Mouse (Mus musculus): Measurements from ENCODE around the gene Gdpgp1.
A peak's percentile ranks its signal among the peaks of the same experiment; 100 is the strongest.

Gdpgp1 gene

DNA sequence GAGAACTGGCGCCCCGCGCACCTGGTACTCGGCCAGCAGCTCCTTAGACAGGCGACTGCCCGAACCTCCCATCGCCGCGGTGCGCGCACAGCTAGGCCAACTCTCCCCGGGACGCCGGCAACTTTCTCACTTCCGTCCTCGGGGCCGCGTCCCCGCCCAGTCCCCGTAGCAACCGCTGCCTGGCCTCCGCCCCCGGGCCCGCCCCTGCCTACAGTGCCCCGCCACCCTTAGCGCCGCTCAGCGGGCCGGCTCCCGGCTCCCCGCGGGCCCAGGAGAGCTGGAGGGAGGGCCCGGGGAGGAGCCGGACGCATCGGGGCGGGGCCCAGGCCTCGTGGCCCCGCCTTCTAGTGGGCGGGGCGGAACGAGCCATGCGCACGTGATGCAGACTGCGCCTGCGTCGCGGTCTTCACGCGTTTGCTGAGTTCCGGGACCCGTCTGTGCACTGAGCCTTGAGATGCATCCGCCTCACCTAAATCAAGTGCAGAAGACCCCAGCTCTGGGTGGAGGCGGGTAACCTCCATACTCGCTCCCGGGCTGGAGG, at the start of gene Gdpgp1, which contains the start of gene Cib1:
Gene Gdpgp1 (plus strand): TSS at position 377 of the 541 bp plus-strand sequence.
Gene Cib1 (minus strand): TSS at position 325 of the 541 bp plus-strand sequence.
- peak; percentile 97 for DNase-seq (ENCODE audit: low spot score)

DNA sequence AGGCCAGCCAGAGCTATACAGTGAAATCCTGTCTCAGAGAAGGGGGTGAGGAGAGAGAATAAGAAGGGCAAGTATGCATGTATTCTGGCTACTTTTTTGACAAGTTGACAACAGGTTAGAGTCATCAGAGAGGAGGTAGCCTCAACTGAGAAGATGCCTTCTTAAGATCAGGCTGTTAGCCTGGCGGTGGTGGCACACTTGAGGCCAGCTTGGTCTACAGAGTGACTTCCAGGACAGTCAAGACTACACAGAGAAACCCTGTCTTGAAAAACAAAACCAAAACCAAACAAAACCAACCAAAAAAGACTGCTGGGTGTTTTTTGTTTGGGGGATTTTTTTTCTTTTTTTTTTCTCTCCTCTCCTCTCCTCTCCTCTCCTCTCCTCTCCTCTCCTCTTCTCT, 49.2 kb upstream of the Gdpgp1 start:
- no peak for DNase-seq (ENCODE audit: low spot score)

DNA sequence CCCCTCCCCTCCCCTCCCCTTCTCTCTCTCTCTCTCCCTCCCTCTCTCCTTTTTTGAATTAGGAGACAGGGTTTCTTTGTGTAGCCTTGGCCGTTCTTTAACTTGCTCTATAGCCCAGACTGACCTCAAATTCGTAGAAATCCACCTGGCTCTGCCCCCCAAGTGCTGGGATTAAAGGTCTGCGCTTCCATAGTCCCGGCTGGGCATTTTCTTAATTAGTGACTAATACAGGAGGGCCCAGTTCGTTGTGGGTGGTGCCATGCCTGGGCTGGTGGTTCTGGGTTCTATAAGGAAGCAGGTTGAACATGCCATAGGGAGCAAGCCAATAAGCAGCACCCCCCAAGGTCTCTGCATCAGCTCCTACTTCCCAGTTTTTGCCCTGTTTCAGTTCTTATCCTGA, 48.7 kb upstream of the Gdpgp1 start:
- no peak for DNase-seq (ENCODE audit: low spot score)

DNA sequence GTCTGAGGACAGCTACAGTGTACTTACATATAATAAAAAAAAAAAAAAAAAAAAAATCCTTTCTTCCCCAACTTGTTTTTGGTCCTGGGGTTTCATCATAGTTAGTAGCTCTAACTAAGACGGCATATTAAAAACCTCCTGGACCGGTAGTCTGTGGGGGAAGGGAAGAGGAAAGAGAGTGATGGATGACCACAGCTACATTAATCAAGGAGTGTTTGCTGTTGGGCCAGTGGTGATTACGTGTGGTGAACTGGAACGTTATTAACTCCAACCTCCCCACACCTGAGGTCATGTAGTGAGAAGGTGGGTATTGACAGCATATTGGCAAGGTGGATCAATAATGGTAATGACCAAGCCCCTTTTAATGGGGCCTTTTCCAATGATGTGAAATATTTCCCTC, 48.1 kb upstream of the Gdpgp1 start:
- DNase-seq (ENCODE audit: low spot score): no peak

DNA sequence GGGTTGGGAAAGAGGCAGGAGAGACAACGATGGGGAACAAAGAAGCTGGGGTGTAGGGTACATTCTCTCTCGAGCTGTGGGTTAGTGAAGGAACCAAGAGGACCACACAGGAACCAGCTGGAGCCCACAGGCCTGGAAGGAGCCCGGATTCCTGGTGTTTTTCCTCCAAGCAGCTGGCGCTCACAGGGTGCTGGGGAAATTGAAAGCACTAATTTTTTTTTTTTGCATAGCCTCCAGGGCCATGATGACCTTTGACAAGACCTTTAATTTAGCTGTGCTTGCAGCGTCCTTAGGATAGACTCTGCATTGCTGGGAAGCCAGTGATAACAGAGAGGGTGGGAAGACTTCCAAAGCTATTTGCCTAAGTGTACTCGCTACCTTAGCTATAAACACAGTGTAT, 47.7 kb upstream of the Gdpgp1 start:
- no peak for DNase-seq (ENCODE audit: low spot score)

DNA sequence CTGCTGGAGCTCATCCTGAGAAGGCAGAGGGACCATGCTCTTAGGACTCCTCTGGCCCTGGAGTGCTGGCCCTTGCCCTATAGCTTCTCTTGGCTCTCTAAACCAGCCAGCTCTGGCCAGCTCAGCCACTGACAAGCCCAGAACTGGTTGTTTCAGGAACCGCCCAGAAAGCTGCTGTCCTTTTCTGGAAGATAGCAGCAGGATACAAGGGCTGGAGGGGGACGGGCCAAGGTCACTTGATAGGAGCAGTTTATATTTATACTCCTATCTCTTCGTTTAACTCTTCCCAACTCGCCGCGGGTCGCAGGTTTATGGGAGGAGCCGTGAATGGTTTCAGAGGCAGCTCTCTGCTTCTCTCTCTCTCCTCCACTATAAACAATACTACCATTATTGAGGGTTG, 46.6 kb upstream of the Gdpgp1 start:
- no peak for DNase-seq (ENCODE audit: low spot score)

DNA sequence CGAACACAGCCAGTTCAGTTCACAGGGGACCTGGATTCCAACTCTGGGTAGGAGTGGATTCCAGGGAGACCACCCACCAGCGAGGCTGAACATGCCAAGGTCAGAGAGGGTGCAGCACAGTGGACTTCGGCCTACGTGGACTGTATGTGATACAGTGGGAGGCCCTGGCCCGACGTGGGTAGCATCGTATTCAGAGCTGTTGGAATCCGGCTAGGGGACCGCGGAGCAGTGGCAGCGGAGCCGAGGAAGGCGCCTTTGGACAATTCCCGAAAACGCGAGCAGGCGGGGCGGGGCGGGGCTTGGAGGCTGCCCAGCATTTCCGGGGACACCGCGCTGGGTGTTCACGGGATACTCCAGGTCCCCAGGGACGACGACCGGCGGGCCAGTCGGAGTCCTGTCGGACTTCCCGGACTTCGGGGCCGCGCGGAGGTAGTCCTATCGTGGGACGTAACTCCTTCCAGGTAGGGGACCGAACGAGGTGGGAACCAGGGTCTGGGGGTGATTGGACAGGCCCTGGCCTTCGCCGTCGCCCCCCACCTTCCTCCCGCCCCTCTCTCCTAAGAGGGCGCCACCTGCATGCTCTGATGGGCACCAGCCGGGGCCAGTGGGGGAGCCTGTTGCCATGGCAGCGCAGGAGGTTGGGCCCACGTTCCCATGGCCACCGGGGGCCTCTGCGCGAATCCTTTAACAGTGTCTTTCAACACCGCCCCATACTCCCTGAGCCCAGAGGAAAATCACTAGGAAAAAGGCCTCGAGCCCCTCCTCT, 46.0 kb upstream of the Gdpgp1 start, which contains the start of gene Sema4b:
Gene Sema4b (plus strand): TSS at position 311 of the 766 bp plus-strand sequence.
- peak; percentile 93 for DNase-seq (ENCODE audit: low spot score)

DNA sequence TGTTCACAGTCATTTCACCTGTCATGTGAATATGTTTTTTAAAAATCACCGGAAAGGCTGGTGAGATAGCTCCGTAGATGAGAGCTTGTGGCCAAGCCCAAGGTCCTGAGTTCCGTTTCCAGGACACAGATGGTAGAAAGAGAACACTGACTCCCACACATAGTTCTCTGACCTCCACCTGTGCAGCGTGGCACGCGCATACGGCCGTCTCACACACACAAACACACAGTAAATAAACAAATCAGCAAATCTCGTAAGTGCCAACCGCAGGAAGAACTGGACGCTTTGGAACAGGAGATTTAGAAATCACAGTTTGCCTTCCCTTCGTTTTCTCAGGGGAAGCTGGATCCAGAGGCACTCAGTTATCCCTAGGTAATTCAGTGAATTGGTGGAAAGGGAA, 45.2 kb upstream of the Gdpgp1 start:
- no peak for DNase-seq (ENCODE audit: low spot score)

DNA sequence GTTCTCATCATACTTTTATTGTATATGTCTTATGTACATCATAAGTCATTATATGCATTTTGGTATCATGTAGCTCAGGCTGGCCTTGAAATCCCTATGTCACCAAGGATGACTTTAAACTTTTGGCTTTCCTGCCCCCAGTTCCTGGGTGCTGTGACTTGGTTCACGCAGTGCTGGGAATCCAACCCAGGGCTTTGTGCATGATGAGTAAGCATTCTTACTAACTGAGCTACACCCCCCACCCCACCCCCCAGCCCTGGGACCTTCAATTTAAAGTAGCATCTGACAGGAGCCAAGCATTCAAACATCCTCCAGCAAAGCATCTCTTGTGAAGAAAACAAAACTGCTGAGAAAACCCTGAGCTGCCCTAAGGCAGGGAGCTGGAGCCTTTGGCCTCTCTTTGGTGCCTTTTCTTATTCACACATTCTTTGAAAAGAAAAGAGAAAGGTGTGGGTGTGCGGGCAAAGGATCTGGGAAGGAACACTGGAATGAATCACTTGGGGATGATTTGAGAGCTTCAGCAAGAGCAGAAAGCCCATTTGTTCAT, 44.0 kb upstream of the Gdpgp1 start:
- no peak for DNase-seq (ENCODE audit: low spot score)

DNA sequence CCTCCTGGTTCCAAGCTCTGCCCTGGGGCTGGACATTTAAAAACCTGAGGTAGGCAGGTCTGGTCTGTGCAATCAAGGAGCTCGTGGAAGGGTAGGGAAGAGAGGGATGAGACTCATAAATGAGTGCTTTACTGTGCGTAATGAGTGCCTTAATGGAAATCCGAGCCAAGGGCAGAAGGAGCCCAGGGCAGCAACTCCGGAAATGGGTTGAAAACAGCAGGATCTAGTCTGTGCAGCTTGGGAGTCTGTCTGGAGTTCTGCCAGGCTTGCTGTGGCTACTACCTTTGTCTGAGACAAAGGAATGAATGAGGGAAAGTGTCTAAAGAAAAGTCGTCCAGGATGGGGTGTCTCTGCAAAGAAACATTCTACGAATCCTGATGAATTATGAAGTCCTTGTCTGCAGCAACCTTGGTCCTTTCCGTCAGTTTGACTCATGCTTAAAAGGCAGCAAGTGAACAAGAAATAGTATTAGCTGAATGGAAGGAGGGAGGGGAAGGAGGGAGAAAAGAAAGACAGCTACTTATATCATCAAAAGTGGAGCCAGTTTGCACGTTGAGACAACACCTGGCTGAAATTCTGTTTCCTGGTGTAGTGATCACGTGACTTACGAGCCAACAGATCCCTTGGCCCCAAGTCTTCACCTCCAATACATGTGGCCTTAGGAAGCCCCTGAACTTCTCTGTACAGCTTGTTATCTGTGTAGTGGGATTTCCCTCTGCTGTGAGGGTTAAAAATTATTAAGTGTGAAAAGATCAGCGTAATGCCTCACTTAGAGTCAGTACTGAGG, 43.3 kb upstream of the Gdpgp1 start:
- no peak for DNase-seq (ENCODE audit: low spot score)

DNA sequence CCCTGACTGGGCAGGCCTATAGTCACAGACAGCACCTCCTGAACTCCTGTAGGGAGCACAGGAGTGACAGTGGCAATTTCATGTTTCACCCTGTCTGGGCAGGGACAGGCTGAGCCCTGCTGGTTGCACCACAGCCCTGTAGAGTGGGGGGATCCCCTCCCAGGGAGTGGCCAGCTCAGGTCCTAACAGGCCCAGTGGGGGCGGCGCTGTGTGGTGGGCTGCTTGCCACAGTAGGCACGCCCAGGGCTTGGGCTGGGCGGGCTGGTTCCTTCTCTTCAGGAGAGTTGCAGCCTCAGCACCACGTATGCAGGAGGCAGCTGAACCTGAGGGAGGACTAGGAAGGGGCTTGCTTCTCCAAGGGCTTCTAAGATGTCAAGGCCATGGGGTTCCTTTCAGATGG, 41.2 kb upstream of the Gdpgp1 start:
- DNase-seq (ENCODE audit: low spot score): no peak

DNA sequence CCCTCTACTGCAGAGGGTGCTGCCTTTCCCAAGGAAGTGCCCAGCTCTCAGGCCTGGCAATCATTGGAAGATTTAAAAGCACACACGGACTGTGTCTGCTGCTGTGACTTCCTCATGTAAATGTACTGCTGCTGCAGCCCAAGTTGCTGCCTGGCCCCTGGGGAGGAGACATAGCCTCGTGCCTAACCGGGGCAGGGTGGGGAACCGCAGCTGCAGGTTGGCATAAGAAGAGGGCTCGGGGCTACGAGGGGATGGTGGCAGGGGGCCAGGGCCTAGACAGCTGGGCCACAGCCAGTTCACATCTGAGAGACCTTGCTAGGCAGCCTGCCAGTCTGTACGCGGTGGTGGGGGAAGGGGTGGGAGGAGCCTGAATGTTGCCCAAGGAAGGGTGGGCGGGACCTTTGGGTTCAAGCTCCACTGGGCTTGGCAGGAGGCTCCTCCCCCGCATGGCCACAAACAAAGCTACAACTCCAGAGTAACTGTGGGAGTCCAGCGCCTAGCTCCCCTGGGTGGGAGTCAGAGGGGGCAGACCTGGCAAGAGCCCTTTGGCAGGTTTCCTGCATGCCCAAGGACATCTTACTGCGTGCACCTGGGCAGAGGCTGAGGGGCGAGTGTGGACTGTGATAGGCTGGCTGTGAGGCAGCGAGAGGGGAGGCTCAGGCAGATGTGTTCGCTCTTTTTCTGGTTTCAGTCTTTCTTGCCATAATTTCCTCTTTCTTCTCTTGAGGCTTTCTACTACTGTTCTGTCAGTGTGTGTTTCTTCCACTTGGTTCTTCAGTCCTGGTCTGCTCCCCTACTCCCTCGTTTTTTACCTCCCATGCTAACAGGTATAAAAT, 40.2 kb upstream of the Gdpgp1 start:
- DNase-seq (ENCODE audit: low spot score): peak; percentile 84

DNA sequence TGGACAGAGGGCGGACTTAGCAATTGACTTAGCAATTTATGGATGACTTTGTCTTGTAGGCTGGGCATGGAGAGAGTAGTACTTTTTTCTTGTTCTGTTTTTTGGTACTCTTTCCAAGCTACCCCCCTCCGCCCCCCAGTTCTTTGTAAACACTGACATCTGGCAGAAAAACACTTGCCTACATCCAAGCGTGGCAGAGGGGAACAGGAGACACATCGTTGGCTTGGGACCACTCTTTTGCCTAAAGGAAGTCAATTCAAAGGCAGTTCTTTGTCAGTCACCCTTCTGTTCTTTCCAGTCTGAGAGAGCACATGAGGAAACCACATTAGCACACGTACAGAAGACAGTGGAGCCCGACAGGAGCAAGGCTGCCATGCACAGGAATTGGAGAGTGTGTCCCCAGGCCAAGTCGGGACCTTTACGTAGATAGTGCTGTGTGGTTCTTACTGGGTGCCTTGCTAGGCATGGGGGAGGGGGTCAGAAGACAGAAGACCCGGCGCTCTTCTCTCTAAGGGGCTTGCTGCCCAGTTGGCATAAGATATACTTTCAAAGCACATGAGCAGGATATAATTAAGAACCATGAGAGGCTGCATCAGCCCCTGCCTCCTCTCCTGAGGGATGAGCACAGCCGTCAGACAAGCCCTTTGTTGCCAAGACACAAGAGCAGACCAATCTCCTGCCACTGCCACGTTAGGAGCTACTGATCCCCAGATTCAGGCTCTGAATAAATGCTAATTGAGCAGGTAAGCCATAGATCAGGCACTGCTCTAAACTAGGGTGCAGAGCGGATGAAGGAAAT, 38.5 kb upstream of the Gdpgp1 start:
- no peak for DNase-seq (ENCODE audit: low spot score)

DNA sequence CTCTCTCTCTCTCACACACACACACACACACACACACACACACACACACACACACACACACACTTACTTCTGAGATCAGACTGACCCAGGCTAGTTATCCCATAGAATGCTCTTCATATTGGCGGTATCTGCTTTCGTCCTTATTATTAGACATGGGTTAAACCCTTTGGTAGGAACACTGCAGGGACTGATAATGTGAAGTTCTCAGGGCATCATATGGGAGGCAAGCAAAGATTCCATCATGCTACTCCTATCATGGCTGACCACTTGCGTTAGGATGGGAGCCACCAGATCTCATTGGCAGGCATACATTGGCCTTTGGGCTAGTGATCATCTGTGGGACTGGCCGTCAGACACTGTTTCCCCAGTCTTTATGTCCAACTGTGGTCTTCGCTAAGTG, 37.5 kb upstream of the Gdpgp1 start:
- DNase-seq (ENCODE audit: low spot score): no peak

DNA sequence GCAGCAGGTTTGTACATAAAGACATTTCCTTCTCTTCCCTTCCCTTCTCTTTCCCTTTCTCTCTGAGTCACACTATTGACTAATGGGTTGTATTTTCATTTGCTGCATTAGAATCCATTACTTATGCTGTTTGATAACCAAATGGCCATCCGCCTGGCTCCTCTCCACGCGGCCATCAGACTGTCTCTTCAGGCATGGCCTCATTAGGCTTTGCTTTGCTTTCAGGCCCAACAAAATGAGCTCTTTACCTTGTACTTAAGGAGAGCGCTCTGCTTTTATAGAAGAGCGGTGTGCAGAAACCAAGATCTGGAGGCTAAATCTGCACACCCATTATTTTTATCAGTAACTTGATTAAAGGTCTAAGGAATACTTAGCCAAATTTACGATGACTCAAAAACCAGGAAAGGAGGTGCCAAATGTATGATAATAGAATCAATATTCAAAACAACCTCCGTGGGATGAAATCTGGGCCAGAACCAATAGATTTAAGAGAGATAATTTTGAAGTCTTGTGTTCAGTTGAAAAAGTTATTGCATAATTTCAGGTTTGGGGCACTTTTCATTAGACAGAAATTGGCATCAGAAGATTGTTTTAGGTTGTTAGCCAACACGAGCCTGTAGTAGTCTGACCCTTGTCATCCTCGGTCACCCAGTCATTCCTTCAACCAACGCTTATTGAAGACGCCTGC, 36.9 kb upstream of the Gdpgp1 start:
- DNase-seq (ENCODE audit: low spot score): no peak

DNA sequence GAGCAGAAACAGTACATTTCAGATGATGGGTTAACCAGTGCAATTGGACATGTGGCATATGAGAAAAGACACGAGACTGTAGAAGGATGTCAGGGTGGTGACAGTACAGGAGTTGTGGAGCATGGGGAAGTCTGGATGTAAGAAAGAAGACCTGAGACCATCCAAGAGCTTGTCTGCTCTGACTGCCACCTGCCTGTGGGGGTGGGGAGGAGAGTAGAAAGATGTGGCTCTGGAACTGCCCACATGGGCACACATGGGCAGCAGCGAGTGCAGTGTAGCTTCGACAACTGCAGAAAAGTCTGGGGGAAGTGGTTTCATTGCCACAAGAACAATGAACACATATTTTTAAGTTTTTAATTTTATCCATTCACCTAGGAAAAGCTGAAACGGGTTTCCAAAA, 35.3 kb upstream of the Gdpgp1 start:
- DNase-seq (ENCODE audit: low spot score): no peak

DNA sequence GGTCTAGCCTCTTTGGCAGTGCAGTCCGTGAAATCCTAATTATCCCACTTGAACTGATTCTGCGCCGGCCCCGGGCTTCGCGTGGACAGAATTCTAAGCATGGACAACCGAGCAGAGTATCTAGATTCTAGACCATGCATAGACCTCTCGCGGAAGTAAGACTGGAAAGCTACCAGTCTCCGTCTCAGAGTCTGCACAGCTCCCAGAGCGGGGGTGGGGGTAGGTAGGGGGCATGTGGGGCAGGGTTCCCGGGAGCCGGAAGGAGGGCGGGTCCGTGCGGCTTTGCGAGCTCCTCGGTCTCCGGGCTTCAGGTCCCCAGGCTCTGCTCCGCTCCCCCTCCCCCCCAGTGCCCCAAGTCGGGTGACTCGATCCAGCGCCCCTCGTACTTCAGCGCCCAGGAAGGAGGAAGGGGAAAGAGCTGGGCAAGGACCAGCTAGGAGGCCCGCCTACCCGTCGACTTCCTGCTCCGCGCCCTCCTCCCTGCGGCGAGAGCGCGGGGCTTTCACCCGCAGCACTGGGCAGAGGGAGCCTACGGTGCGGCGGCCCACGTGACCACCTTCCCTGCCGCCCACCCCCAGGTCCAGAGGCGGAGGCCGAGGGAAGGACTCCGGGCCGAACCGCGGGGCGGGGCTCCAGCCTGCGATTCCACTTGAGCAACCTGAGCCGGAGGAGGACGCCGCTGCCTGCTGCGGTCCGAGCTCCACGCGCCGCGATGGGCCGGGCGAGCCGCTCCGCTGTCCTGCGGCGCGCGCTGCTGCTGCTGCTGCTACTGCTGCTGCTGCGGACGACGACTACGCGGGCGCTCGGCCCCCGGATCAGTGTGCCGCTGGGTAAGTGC, 34.5 kb upstream of the Gdpgp1 start:
- DNase-seq (ENCODE audit: low spot score): peak; percentile 77

DNA sequence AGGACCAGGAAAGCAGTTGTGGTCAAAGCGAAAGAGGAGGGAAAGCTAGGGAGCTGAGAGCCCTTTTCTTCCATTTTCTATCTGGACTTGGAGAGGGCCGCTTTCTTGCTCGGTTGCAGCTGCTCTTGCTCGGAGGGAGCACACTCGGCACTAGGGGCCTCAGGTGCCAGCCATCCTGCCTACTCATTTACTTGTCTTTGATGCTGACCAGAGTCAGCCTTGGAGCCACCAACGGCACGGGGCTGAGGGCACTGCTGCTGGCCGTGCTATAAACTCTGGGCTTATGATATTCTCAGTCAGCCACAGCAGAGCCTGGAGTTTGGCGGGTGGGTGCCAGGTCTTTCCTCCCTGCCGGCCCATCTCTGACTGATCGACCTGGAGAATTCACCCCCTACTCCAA, 33.8 kb upstream of the Gdpgp1 start:
- no peak for DNase-seq (ENCODE audit: low spot score)

DNA sequence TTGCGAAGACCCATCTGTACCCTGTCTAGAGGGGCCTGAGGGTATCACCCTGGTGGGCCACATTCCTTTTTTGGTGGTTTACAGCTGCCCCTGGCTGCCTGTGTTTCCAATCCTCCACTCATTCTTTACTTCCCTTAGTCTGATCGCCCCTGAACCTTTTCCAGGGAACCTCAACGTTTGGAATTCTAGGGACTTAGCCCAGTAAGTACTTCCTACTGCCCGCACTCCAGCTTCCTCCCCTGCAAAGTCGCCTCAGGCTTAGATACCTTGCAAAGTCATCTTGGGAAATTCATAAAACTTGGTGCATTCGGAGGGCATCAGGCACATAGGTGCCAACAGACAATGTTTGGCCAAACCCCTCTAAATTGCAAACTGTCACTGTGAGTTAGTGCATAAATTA, 33.4 kb upstream of the Gdpgp1 start:
- DNase-seq (ENCODE audit: low spot score): no peak
